Mouse (Mus musculus) common myeloid progenitor, adult 5-6 weeks (primary cell): ENCODE results near the gene Trip4. TPM values are rescaled to one million over a fixed set of nuclear protein-coding genes. Genes with fewer than 3 reads are reported as not detected.

Source experiments
- ATAC-seq: replicated peaks from 2 replicates; pipeline ENCODE4 v1.8.0; 2016; ENCODE audit warnings: low read depth, mild to moderate bottlenecking, moderate TSS enrichment, inconsistent platforms; ENCODE audit not compliant: poor library complexity, severe bottlenecking
- total RNA-seq: library from RNA; stranded (forward); fragments of 200-1000, 187-1606 nt; gene quantifications from 2 replicates; pipeline ENCODE4 v1.2.3, GENCODE M21; 2017

Gene Trip4
- 15.3 and 25.6 TPM in 2 replicates for total RNA-seq

- peak; percentile 97 for ATAC-seq
Measured at GRCm38 (mm10) chr9:65908394-65909300, at the start of gene Trip4, which contains the start of gene Csnk1g1. Gene Trip4 (minus strand): TSS chr9:65908794. Gene Csnk1g1 (plus strand): TSS chr9:65908924.

- ATAC-seq = no peak
Measured at GRCm38 (mm10) chr9:65951082-65951587, 42.5 kb upstream of the Trip4 start.

GRCm38 (mm10) chr9:65937566-65937965 lies 29.0 kb upstream of the Trip4 start:
- ATAC-seq = no peak

GRCm38 (mm10) chr9:65929826-65930225 lies 21.2 kb upstream of the Trip4 start:
- no peak for ATAC-seq

GRCm38 (mm10) chr9:65928456-65928855 lies 19.9 kb upstream of the Trip4 start:
- ATAC-seq = no peak

GRCm38 (mm10) chr9:65917015-65917414 lies 8.4 kb upstream of the Trip4 start:
- no peak for ATAC-seq

- ATAC-seq = no peak
Measured at GRCm38 (mm10) chr9:65913976-65914375, 5.4 kb upstream of the Trip4 start.

GRCm38 (mm10) chr9:65909837-65910236 lies 1.2 kb upstream of the Trip4 start:
- no peak for ATAC-seq

- ATAC-seq = peak; percentile 61
Measured at GRCm38 (mm10) chr9:65909301-65909801, 757 bp upstream of the Trip4 start.

- ATAC-seq = peak; percentile 65; the same call in 1 of the 2 replicates
Measured at GRCm38 (mm10) chr9:65903419-65903818, 5.2 kb downstream of the Trip4 start.

GRCm38 (mm10) chr9:65902879-65903278 lies 5.7 kb downstream of the Trip4 start:
- 0 out of 2 replicates have a peak, but pooled peaks have one; percentile 47 for ATAC-seq

GRCm38 (mm10) chr9:65896977-65897376 lies 11.6 kb downstream of the Trip4 start:
- no peak for ATAC-seq

GRCm38 (mm10) chr9:65891126-65891525 lies 17.5 kb downstream of the Trip4 start:
- no peak for ATAC-seq

- ATAC-seq = peak; percentile 98
Measured at GRCm38 (mm10) chr9:65890143-65890628, 18.4 kb downstream of the Trip4 start, which contains the start of gene Pclaf. Gene Pclaf (plus strand): TSS chr9:65890237.

- ATAC-seq = peak; percentile 100
Measured at GRCm38 (mm10) chr9:65884564-65885315, 23.9 kb downstream of the Trip4 start.

- ATAC-seq = no peak
Measured at GRCm38 (mm10) chr9:65859656-65860055, 48.9 kb downstream of the Trip4 start.

- ATAC-seq = 0 out of 2 replicates have a peak, but pooled peaks have one; percentile 40
Measured at GRCm38 (mm10) chr9:65850203-65850602, 58.4 kb downstream of the Trip4 start.

- peak; percentile 78 for ATAC-seq
Measured at GRCm38 (mm10) chr9:65848154-65848553, 60.4 kb downstream of the Trip4 start.

- ATAC-seq = peak; percentile 75
Measured at GRCm38 (mm10) chr9:65844421-65845165, 64.0 kb downstream of the Trip4 start.
